Mouse (Mus musculus): ENCODE data around the gene Kcnj12. TPM values are rescaled to one million over a fixed set of nuclear protein-coding genes. Genes with fewer than 3 reads are reported as not detected.

Gene Kcnj12
- 0.41 and 0.93 TPM in 2 replicates for polyA plus RNA-seq (2015; fragmentation: Nextera tagmentation; extraction: Ambion mirVana)

DNA sequence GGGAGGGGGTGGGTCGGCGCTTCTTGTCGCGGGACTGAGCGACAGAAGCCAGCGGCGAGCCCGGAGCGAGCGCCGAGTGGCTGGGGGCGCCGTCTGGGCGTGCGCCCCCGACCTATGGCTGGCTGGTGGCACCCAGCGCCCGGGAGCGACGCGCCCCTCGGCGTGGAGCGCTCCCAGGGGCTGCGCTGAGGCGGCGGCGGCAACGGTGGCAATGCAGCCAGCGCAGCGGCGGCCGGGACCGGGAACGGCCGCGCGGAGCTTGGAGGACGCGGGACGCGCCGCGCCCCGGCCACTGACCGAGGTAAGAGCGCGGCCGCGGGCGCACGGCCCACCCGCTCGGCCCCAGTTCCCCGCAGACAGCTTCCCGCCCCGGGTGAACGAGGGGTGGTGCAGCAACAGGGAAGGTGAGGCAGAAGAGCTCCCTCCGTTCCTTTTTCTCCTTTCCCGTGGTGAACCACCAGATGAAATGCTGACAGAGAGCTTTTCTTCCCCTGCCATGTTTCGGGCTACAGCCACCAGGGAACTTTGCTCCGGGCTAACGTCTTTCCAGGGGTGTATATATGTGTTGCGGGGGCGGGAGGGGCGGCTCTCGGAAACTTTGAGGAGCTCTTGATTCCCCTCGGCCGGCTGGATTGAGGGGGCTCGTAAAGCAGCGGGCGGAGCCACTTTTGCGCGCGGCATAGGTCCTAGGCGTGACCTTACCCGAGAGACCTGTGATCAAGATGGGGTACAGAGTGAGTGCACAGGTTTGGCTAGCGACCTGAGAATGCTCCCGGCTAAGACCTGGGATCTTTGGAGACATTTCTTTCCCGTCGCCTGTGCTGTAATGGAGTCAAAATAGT is at the start of gene Kcnj12:
TSS of gene Kcnj12 (plus strand) at position 15 of the 842 bp plus-strand sequence.
- no peak within 1 kb of the TSS for H3K27ac ChIP-seq (ENCODE audit: low read length)
- peaks cover 56% of the 10 kb centered on the region for H3K27me3 ChIP-seq (ENCODE audit: control insufficient read depth, insufficient read depth, low read length)
- H3K4me3 ChIP-seq (replicated peaks; ENCODE audit: low read length): peak within 1 kb of the TSS; percentile 51
- peak within 1 kb of the TSS; percentile 74 for H3K4me2 ChIP-seq (ENCODE audit: low read depth, low read length)
- no peaks in the 10 kb centered on the region for H3K36me3 ChIP-seq (ENCODE audit: control insufficient read depth, insufficient read depth, low read length)
- 1% methylated on average over 81 of the region's 81 CpGs for WGBS
- H3K9me3 ChIP-seq (replicated peaks; ENCODE audit: control insufficient read depth, low read length): no peaks in the 10 kb centered on the region
- H3K4me1 ChIP-seq (ENCODE audit: control insufficient read depth, insufficient read depth, low read length): peaks cover 3% of the 10 kb centered on the region; the same call in 1 of the 2 replicates
- no peak for ATAC-seq (ENCODE audit: insufficient read depth, low FRiP score)
- H3K9ac ChIP-seq (ENCODE audit: low read length): peak within 1 kb of the TSS; percentile 37; the same call in 1 of the 2 replicates

GRCm38 (mm10) chr11:60975097-60975496 is 47.3 kb upstream of the Kcnj12 start:
- no peak overlapping the region for H3K4me3 ChIP-seq (replicated peaks; ENCODE audit: low read length)
- H3K27me3 ChIP-seq (ENCODE audit: control insufficient read depth, insufficient read depth, low read length): no peaks in the 10 kb centered on the region
- H3K27ac ChIP-seq (ENCODE audit: low read length): no peak overlapping the region
- WGBS: 67% methylated on average over 11 of the region's 11 CpGs
- no peaks in the 10 kb centered on the region for H3K36me3 ChIP-seq (ENCODE audit: control insufficient read depth, insufficient read depth, low read length)
- H3K9ac ChIP-seq (ENCODE audit: low read length): no peak overlapping the region
- no peaks in the 10 kb centered on the region for H3K9me3 ChIP-seq (replicated peaks; ENCODE audit: control insufficient read depth, low read length)
- no peak for ATAC-seq (ENCODE audit: insufficient read depth, low FRiP score)
- no peaks in the 10 kb centered on the region for H3K4me1 ChIP-seq (ENCODE audit: control insufficient read depth, insufficient read depth, low read length)
- H3K4me2 ChIP-seq (ENCODE audit: low read depth, low read length): no peak overlapping the region

DNA sequence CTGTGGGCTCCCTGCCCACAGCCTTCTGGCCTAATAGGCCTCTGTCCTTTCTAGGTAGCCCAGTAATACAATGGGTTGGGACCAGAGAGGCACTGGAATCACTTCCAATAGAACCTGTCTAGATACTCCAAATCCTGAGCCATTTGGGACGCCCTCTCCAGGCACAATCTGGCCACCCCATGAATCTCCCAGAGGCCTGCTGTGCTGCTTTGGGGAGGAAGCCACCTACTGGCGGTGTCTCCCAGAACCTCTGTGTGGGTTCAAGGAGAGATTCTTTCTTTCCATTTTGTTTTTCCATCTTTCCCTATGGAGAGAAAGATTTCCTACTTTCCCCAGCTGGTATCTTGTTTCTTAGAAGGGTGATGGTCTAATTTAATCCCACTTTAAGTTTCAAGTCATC is 46.1 kb upstream of the Kcnj12 start:
- Histone ChIP-seq H3K9me3 (replicated peaks; ENCODE audit: control insufficient read depth, low read length) (no peaks in the 10 kb centered on the region), H3K27ac (ENCODE audit: low read length) (no peak overlapping the region), H3K4me2 (ENCODE audit: low read depth, low read length) (no peak overlapping the region), H3K36me3 (ENCODE audit: control insufficient read depth, insufficient read depth, low read length) (no peaks in the 10 kb centered on the region), H3K27me3 (ENCODE audit: control insufficient read depth, insufficient read depth, low read length) (no peaks in the 10 kb centered on the region), H3K4me3 (replicated peaks; ENCODE audit: low read length) (no peak overlapping the region), H3K9ac (ENCODE audit: low read length) (no peak overlapping the region), H3K4me1 (ENCODE audit: control insufficient read depth, insufficient read depth, low read length) (no peaks in the 10 kb centered on the region)
- ATAC-seq (ENCODE audit: insufficient read depth, low FRiP score): no peak
- WGBS: 62% methylated on average over 2 of the region's 2 CpGs

DNA sequence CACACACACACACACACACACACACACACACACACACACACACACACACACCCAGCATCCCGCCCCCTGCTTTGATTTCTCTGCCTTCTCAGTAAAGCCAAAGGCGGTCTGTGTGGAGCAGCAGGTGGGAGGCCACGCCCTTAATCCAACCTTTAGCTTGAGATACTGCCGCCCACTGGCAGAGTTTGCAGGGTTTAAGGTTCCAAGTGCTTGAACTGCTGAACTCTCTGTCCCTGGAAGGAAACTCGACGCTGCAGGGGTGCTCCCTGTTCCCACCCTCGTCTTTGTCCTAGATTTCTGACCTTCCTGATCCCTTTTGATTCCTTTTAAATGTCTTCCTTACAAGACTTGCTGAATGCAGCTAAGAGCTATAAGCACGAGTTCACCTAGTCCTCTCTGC is 45.6 kb upstream of the Kcnj12 start:
- Histone ChIP-seq H3K27ac (ENCODE audit: low read length) (peak overlapping the region; percentile 32; the same call in 1 of the 2 replicates), H3K36me3 (ENCODE audit: control insufficient read depth, insufficient read depth, low read length) (no peaks in the 10 kb centered on the region), H3K4me2 (ENCODE audit: low read depth, low read length) (no peak overlapping the region), H3K9ac (ENCODE audit: low read length) (no peak overlapping the region), H3K9me3 (replicated peaks; ENCODE audit: control insufficient read depth, low read length) (no peaks in the 10 kb centered on the region), H3K4me1 (ENCODE audit: control insufficient read depth, insufficient read depth, low read length) (no peaks in the 10 kb centered on the region), H3K27me3 (ENCODE audit: control insufficient read depth, insufficient read depth, low read length) (no peaks in the 10 kb centered on the region), H3K4me3 (replicated peaks; ENCODE audit: low read length) (no peak overlapping the region)
- WGBS: 28% methylated on average over 8 of the region's 8 CpGs
- peak; percentile 50; the same call in 1 of the 2 replicates for ATAC-seq (ENCODE audit: insufficient read depth, low FRiP score)

DNA sequence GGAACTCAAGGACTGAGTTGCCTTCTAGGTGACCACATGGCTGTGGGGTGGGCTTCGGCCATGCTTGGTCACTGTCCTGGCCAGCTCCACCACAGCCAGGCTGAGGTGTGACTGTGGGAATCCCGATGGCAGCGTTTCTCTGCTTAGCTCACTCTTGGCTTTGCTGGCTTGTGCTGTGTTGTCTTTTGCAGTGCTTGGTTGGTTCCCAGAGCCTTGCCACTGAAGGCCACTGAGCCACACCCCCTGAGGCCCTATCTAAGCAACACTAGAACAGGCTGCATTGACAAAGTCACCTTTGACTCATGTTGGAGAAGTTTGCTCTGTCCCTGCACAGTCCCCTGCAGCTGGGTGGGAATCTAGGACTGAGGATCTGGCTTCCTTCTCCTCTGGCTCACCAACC is 45.2 kb upstream of the Kcnj12 start:
- Histone ChIP-seq H3K9me3 (replicated peaks; ENCODE audit: control insufficient read depth, low read length) (no peaks in the 10 kb centered on the region), H3K4me1 (ENCODE audit: control insufficient read depth, insufficient read depth, low read length) (no peaks in the 10 kb centered on the region), H3K36me3 (ENCODE audit: control insufficient read depth, insufficient read depth, low read length) (no peaks in the 10 kb centered on the region), H3K9ac (ENCODE audit: low read length) (no peak overlapping the region), H3K4me2 (ENCODE audit: low read depth, low read length) (no peak overlapping the region), H3K4me3 (replicated peaks; ENCODE audit: low read length) (no peak overlapping the region), H3K27me3 (ENCODE audit: control insufficient read depth, insufficient read depth, low read length) (no peaks in the 10 kb centered on the region), H3K27ac (ENCODE audit: low read length) (peak overlapping the region; percentile 32; the same call in 1 of the 2 replicates)
- WGBS: 39% methylated on average over 3 of the region's 3 CpGs
- peak; percentile 75; the same call in 1 of the 2 replicates for ATAC-seq (ENCODE audit: insufficient read depth, low FRiP score)

- H3K4me2 ChIP-seq (ENCODE audit: low read depth, low read length): no peak overlapping the region
- no peak overlapping the region for H3K9ac ChIP-seq (ENCODE audit: low read length)
- no peaks in the 10 kb centered on the region for H3K27me3 ChIP-seq (ENCODE audit: control insufficient read depth, insufficient read depth, low read length)
- H3K9me3 ChIP-seq (replicated peaks; ENCODE audit: control insufficient read depth, low read length): no peaks in the 10 kb centered on the region
- WGBS: 57% methylated on average over 2 of the region's 2 CpGs
- H3K27ac ChIP-seq (ENCODE audit: low read length): no peak overlapping the region
- no peak for ATAC-seq (ENCODE audit: insufficient read depth, low FRiP score)
- no peaks in the 10 kb centered on the region for H3K36me3 ChIP-seq (ENCODE audit: control insufficient read depth, insufficient read depth, low read length)
- H3K4me1 ChIP-seq (ENCODE audit: control insufficient read depth, insufficient read depth, low read length): no peaks in the 10 kb centered on the region
- H3K4me3 ChIP-seq (replicated peaks; ENCODE audit: low read length): no peak overlapping the region
These were observed 43.7 kb upstream of the Kcnj12 start for GRCm38 (mm10) chr11:60978658-60979057.

GRCm38 (mm10) chr11:60979788-60980187 is 42.6 kb upstream of the Kcnj12 start:
- Histone ChIP-seq H3K27me3 (ENCODE audit: control insufficient read depth, insufficient read depth, low read length) (no peaks in the 10 kb centered on the region), H3K4me3 (replicated peaks; ENCODE audit: low read length) (no peak overlapping the region), H3K9ac (ENCODE audit: low read length) (no peak overlapping the region), H3K27ac (ENCODE audit: low read length) (no peak overlapping the region), H3K9me3 (replicated peaks; ENCODE audit: control insufficient read depth, low read length) (no peaks in the 10 kb centered on the region), H3K4me1 (ENCODE audit: control insufficient read depth, insufficient read depth, low read length) (no peaks in the 10 kb centered on the region), H3K4me2 (ENCODE audit: low read depth, low read length) (no peak overlapping the region), H3K36me3 (ENCODE audit: control insufficient read depth, insufficient read depth, low read length) (no peaks in the 10 kb centered on the region)
- 80% methylated on average over 5 of the region's 5 CpGs for WGBS
- ATAC-seq (ENCODE audit: insufficient read depth, low FRiP score): no peak

DNA sequence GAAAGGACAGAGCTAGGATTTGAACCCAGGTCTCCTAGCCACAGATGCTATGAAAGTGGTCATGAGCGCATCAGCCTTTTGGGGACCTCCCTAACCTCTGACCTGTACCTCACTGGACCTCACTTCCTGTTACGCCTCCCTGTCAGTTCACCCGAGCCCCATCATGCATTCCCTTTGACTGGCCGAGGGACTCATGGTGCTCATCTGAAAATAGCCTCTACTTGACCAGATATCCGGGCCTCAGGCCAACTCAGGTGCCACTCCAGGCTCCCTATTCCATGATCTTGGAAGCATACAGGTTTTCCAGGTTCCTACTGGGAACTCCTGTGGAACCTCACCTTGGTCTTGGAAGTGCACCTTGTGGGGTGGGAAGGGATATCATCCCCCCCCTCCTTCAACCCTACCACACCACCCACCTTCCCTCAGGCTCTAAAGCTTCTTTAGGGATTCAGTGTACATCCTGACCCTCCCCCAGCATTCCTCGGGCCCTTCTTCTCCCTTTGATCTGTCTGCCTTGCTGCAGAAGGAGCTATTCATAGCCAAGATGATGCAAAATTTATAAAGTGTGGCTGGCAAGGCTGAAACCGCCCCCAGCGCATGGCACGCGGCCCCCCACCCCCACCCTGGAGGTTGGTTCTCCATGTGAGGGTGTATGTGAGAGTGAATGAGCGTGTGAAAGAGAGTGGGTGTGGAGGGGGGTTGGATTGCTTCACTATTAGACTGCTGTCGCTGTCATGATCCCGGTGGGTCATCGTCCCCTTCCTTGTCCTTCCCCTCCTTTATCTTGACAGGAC is 40.5 kb upstream of the Kcnj12 start:
- Histone ChIP-seq H3K4me3 (replicated peaks; ENCODE audit: low read length) (no peak overlapping the region), H3K4me2 (ENCODE audit: low read depth, low read length) (no peak overlapping the region), H3K27ac (ENCODE audit: low read length) (no peak overlapping the region), H3K27me3 (ENCODE audit: control insufficient read depth, insufficient read depth, low read length) (no peaks in the 10 kb centered on the region), H3K9ac (ENCODE audit: low read length) (no peak overlapping the region), H3K9me3 (replicated peaks; ENCODE audit: control insufficient read depth, low read length) (no peaks in the 10 kb centered on the region), H3K36me3 (ENCODE audit: control insufficient read depth, insufficient read depth, low read length) (no peaks in the 10 kb centered on the region), H3K4me1 (ENCODE audit: control insufficient read depth, insufficient read depth, low read length) (no peaks in the 10 kb centered on the region)
- ATAC-seq (ENCODE audit: insufficient read depth, low FRiP score): no peak
- 71% methylated on average over 14 of the region's 14 CpGs for WGBS
